30 mouse cellular contexts compared by ENCODE assay signal in the genomic region with DNA sequence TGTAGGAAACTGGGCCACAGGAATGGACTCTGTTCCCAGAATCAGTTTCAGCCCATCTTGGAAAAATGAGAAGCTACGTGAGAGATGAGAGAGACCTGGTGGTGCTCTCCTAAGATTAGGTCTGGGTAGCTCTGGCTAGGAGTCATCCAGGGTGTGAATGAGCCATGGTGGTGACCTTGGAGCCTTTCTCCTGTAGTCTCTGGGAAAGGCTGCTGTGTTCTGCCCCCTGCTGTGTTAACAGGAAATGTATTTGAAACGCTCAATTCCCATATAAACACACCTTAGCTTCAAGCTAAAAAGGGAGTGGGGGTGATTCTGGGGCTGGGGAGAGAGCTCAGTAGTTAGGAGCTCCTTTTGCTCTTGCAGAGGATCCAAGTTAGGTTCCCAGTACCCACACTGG. TPM values are rescaled to one million over a fixed set of nuclear protein-coding genes. Genes with fewer than 3 reads are reported as not detected.
DNase-seq lines count a peak whose midpoint lies in the region; ATAC-seq and TF ChIP-seq lines count a peak whose summit lies in the region.
"Had no signal": no experiment of that assay in that cellular context is flagged by ENCODE, and none has a peak within 500 bp of the region (broad histone marks: within the 10 kb centered on the region; RNA-seq: fewer than 3 reads in every experiment).

No protein-coding gene starts in this region.

- H3K4me2 ChIP-seq in kidney, embryonic 14.5 days (replicated peaks; ENCODE audit: low read depth, low read length), result no peak overlapping the region
- no peak overlapping the region for H3K4me2 ChIP-seq in liver, embryonic 13.5 days
- H3K4me2 ChIP-seq: hindbrain, embryonic 12.5 days; limb, embryonic 13.5 days; midbrain, embryonic 13.5 days; neural tube, embryonic 13.5 days had no signal

- intact Hi-C loops in heart, adult 2 months (cut with DNase I), result no loop called here

- no peaks in the 10 kb centered on the region for H3K9me3 ChIP-seq in kidney, embryonic 14.5 days (ENCODE audit: control insufficient read depth, low read length)
- no peaks in the 10 kb centered on the region for H3K9me3 ChIP-seq in liver, embryonic 13.5 days (replicated peaks)
- H3K9me3 ChIP-seq: hindbrain, embryonic 12.5 days; limb, embryonic 13.5 days; midbrain, embryonic 13.5 days; neural tube, embryonic 13.5 days had no signal

- H3K27me3 ChIP-seq in kidney, adult 2 months (replicated peaks; ENCODE audit: control insufficient read depth, insufficient read depth, low read length), result no peaks in the 10 kb centered on the region
- no peaks in the 10 kb centered on the region for H3K27me3 ChIP-seq in kidney, embryonic 14.5 days (ENCODE audit: control insufficient read depth, insufficient read depth, low read length)
- H3K27me3 ChIP-seq in liver, embryonic 13.5 days, result no peaks in the 10 kb centered on the region
- peaks cover 2% of the 10 kb centered on the region; the same call in 1 of the 2 replicates for H3K27me3 ChIP-seq in heart, adult 2 months (ENCODE audit: control insufficient read depth, insufficient read depth, low read length)
- H3K27me3 ChIP-seq: hindbrain, embryonic 12.5 days; limb, embryonic 13.5 days; midbrain, embryonic 13.5 days; neural tube, embryonic 13.5 days had no signal

- 0 out of 2 replicates have a peak, but pooled peaks have one; percentile 13 for TF ChIP-seq CTCF in kidney, adult 2 months (conservative IDR thresholded peaks at IDR 0.05; ENCODE audit: insufficient read depth, insufficient read length, low read depth, low read length)
- TF ChIP-seq CTCF in heart, adult 2 months (IDR thresholded peaks at IDR 0.05), result no peak

- TF ChIP-seq EP300 in heart, adult 2 months (IDR thresholded peaks at IDR 0.05; ENCODE audit: insufficient read depth, low read depth, low read length), result no peak

- peak; percentile 43 for DNase-seq in kidney, adult 2 months
- DNase-seq in liver, embryonic 13.5 days, result no peak
- DNase-seq in liver, result no peak
- DNase-seq in R1 (ENCODE audit: low read depth, low spot score), result peak; percentile 96
- peak; percentile 35 for DNase-seq in yolk sac, embryonic 10.5 days (ENCODE audit: low spot score)
- DNase-seq in heart, adult 2 months, result no peak
- DNase-seq: adrenal gland, adult 2 months; cerebellum, adult 11 months; cerebellum, adult 9-11 months; forebrain, postnatal 0 days; gastrocnemius, postnatal 14 days; heart, adult 11 months; lung, adult 2 months; lung, postnatal 14 days; retina, postnatal 1 day; right cerebral cortex, postnatal 25 days; spleen, adult 18-20 months had no signal

- no peak for ATAC-seq in kidney, embryonic 14.5 days (ENCODE audit: low FRiP score, low TSS enrichment)
- ATAC-seq in liver, embryonic 13.5 days (ENCODE audit: low read depth), result no peak
- ATAC-seq: CD4-positive, CD25-positive, alpha-beta regulatory T cell, adult 4 months; forebrain, postnatal 0 days; midbrain, embryonic 13.5 days had no signal

- no peaks in the 10 kb centered on the region for H3K79me2 ChIP-seq in heart, adult 2 months (replicated peaks; ENCODE audit: control insufficient read depth, insufficient read depth, low read length)

- no peaks in the 10 kb centered on the region for H3K36me3 ChIP-seq in kidney, adult 2 months (ENCODE audit: control insufficient read depth, insufficient read depth, low read length)
- no peaks in the 10 kb centered on the region for H3K36me3 ChIP-seq in kidney, embryonic 14.5 days (ENCODE audit: control insufficient read depth, insufficient read depth, low read length)
- H3K36me3 ChIP-seq in liver, embryonic 13.5 days, result peaks cover 4% of the 10 kb centered on the region; the same call in 1 of the 2 replicates
- no peaks in the 10 kb centered on the region for H3K36me3 ChIP-seq in heart, adult 2 months (ENCODE audit: control insufficient read depth, insufficient read depth, low read length)
- H3K36me3 ChIP-seq: hindbrain, embryonic 12.5 days; limb, embryonic 13.5 days; midbrain, embryonic 13.5 days; neural tube, embryonic 13.5 days had no signal

- H3K27ac ChIP-seq in kidney, adult 2 months (ENCODE audit: insufficient read depth, low read depth, low read length), result peak overlapping the region; percentile 13; the same call in 1 of the 2 replicates
- no peak overlapping the region for H3K27ac ChIP-seq in kidney, embryonic 14.5 days (ENCODE audit: low read depth, low read length)
- H3K27ac ChIP-seq in liver, embryonic 13.5 days, result peak overlapping the region; percentile 43; the same call in 1 of the 2 replicates
- H3K27ac ChIP-seq in heart, adult 2 months, result no peak overlapping the region
- H3K27ac ChIP-seq: hindbrain, embryonic 12.5 days; limb, embryonic 13.5 days; midbrain, embryonic 13.5 days; neural tube, embryonic 13.5 days had no signal

- TF ChIP-seq POLR2A in kidney, adult 2 months (IDR thresholded peaks at IDR 0.05; ENCODE audit: low read depth, low read length), result no peak
- TF ChIP-seq POLR2A in heart, adult 2 months (IDR thresholded peaks at IDR 0.05; ENCODE audit: insufficient read depth, low read depth, low read length), result no peak

- peaks cover 5% of the 10 kb centered on the region; the same call in 1 of the 2 replicates for H3K4me1 ChIP-seq in kidney, adult 2 months (ENCODE audit: control insufficient read depth, insufficient read depth, low read length)
- H3K4me1 ChIP-seq in kidney, embryonic 14.5 days (ENCODE audit: control insufficient read depth, insufficient read depth, low read length), result no peaks in the 10 kb centered on the region
- peaks cover 19% of the 10 kb centered on the region for H3K4me1 ChIP-seq in liver, embryonic 13.5 days (replicated peaks)
- no peaks in the 10 kb centered on the region for H3K4me1 ChIP-seq in heart, adult 2 months (ENCODE audit: control insufficient read depth, insufficient read depth, low read length)
- H3K4me1 ChIP-seq: limb, embryonic 13.5 days; midbrain, embryonic 13.5 days; neural tube, embryonic 13.5 days had no signal

- H3K9ac ChIP-seq in kidney, embryonic 14.5 days (ENCODE audit: low read depth, low read length), result no peak overlapping the region
- H3K9ac ChIP-seq in liver, embryonic 13.5 days, result no peak overlapping the region
- no peak overlapping the region for H3K9ac ChIP-seq in heart, adult 2 months (ENCODE audit: low read depth, low read length)
- H3K9ac ChIP-seq: forebrain, postnatal 0 days; hindbrain, embryonic 12.5 days; limb, embryonic 13.5 days; midbrain, embryonic 13.5 days; neural tube, embryonic 13.5 days had no signal

- H3K4me3 ChIP-seq in kidney, adult 2 months (ENCODE audit: insufficient read depth, low read depth, low read length), result peak overlapping the region; percentile 27
- H3K4me3 ChIP-seq in kidney, embryonic 14.5 days (ENCODE audit: low read length), result no peak overlapping the region
- no peak overlapping the region for H3K4me3 ChIP-seq in liver, embryonic 13.5 days (replicated peaks)
- H3K4me3 ChIP-seq in heart, adult 2 months, result no peak overlapping the region
- H3K4me3 ChIP-seq: hindbrain, embryonic 12.5 days; limb, embryonic 13.5 days; midbrain, embryonic 13.5 days; neural tube, embryonic 13.5 days had no signal

- 25% methylated on average over 2 of the region's 2 CpGs for WGBS in kidney, adult 2 months
- 52% methylated on average over 2 of the region's 2 CpGs for WGBS in kidney, embryonic 14.5 days
- WGBS in liver, embryonic 13.5 days (ENCODE audit: insufficient replicate concordance), result 33% methylated on average over 2 of the region's 2 CpGs
- 34% methylated on average over 2 of the region's 2 CpGs for WGBS in heart, adult 2 months

RNA-seq across cellular contexts. Expression of gene Hsd17b2, which starts 45.7 kb away (rescaled TPM):
- 3.0 and 4.2 TPM in 2 replicates for polyA plus RNA-seq in kidney, adult 2 months (2012; rRNA removed)
- polyA plus RNA-seq in kidney, embryonic 14.5 days (2014; fragmentation: Nextera tagmentation; extraction: Ambion mirVana), result 0.34 TPM in 1 of 2 replicates, not detected in the other
- 41.4 and 46.2 TPM in 2 replicates for polyA plus RNA-seq in liver, embryonic 13.5 days (2015; fragmentation: Nextera tagmentation; extraction: Ambion mirVana)
- not detected for total RNA-seq in heart, adult 2 months (2021)
- polyA plus RNA-seq in heart, adult 2 months (2012; rRNA removed), result not detected in 2 replicates
- total RNA-seq: common myeloid progenitor, adult 5-6 weeks; forebrain, postnatal 0 days; gastrocnemius, postnatal 14 days; heart, postnatal 25 days; layer of hippocampus, adult 8-10 months; megakaryocyte progenitor cell, adult 5-6 weeks; MEL had no signal
- polyA plus RNA-seq: forebrain, embryonic 11.5 days; forebrain, postnatal 0 days; heart, embryonic 14.5 days; hindbrain, embryonic 12.5 days; limb, embryonic 13.5 days had no signal

RNA-seq across cellular contexts. Expression of gene Mphosph6, which starts 54.3 kb away (rescaled TPM):
- 3.7 and 4.8 TPM in 2 replicates for polyA plus RNA-seq in kidney, adult 2 months (2012; rRNA removed)
- polyA plus RNA-seq in kidney, embryonic 14.5 days (2014; fragmentation: Nextera tagmentation; extraction: Ambion mirVana), result 70.6 and 90.1 TPM in 2 replicates
- polyA plus RNA-seq in liver, embryonic 13.5 days (2015; fragmentation: Nextera tagmentation; extraction: Ambion mirVana), result 44.9 and 53.7 TPM in 2 replicates
- total RNA-seq in heart, adult 2 months (2021), result 1 to 10 TPM; 8.4 to 8.9 TPM
- polyA plus RNA-seq in heart, adult 2 months (2012; rRNA removed), result 3.9 and 7.2 TPM in 2 replicates

Comparison
In these comparisons a context has a peak if more than half of its experiments do, and no peak if none do; other contexts are left out.
1. H3K27ac ChIP-seq: peak in kidney, adult 2 months (single experiment) and liver, embryonic 13.5 days (single experiment); none in kidney, embryonic 14.5 days (single experiment) and heart, adult 2 months (single experiment).
2. DNase-seq: peak in kidney, adult 2 months (single experiment), R1 (single experiment) and yolk sac, embryonic 10.5 days (single experiment); none in liver, embryonic 13.5 days (single experiment), liver (single experiment) and heart, adult 2 months (0 of 2).